ENCODE assay signal across 11 mouse cellular contexts in the genomic region with DNA sequence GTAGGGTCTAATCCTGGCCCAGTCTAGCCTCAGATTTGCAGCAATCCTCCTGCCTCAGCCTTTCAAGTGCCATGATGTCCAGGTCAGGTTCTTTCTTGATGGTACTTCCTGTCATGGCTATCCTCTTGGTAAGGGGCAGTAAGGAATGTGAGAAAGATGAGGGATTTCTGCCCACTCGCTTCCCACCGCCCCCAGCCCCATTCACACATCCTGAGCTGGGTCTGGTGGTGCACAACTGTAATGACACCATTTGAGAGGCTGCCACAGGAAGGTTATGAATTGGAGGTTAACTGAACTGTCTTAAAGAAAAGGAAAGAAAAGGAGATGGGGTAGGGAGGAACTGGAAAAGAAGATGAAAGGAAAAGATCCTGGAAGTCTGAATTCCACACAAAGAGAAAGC. TPM values are rescaled to one million over a fixed set of nuclear protein-coding genes. Genes with fewer than 3 reads are reported as not detected.
DNase-seq lines count a peak whose midpoint lies in the region; ATAC-seq and TF ChIP-seq lines count a peak whose summit lies in the region.
"Had no signal": no experiment of that assay in that cellular context is flagged by ENCODE, and none has a peak within 500 bp of the region (broad histone marks: within the 10 kb centered on the region; RNA-seq: fewer than 3 reads in every experiment).

No protein-coding gene starts in this region.

- no peaks in the 10 kb centered on the region for H3K27me3 ChIP-seq in heart, embryonic 13.5 days (replicated peaks)
- H3K27me3 ChIP-seq in lung, embryonic 16.5 days (ENCODE audit: control insufficient read depth, insufficient read depth, low read depth, low read length) = no peaks in the 10 kb centered on the region
- no peaks in the 10 kb centered on the region for H3K27me3 ChIP-seq in stomach, embryonic 16.5 days (ENCODE audit: control insufficient read depth, insufficient read depth, low read length)

- peak overlapping the region; percentile 29; the same call in 1 of the 2 replicates for H3K27ac ChIP-seq in heart, embryonic 13.5 days (replicated peaks)
- H3K27ac ChIP-seq in lung, embryonic 16.5 days (ENCODE audit: low read length) = peak overlapping the region; percentile 71
- peak overlapping the region; percentile 52 for H3K27ac ChIP-seq in bone marrow, adult 2 months (ENCODE audit: control insufficient read depth, insufficient read depth, low read depth, low read length, poor library complexity)
- peak overlapping the region; percentile 21; the same call in 1 of the 2 replicates for H3K27ac ChIP-seq in stomach, embryonic 16.5 days (ENCODE audit: low read length)

- 85% methylated on average over 2 of the region's 2 CpGs for WGBS in heart, embryonic 13.5 days
- 93% methylated on average over 2 of the region's 2 CpGs for WGBS in lung, embryonic 16.5 days
- WGBS in bone marrow, adult 2 months = 90% methylated on average over 2 of the region's 2 CpGs
- WGBS in stomach, embryonic 16.5 days = 88% methylated on average over 2 of the region's 2 CpGs

- no peaks in the 10 kb centered on the region for H3K36me3 ChIP-seq in heart, embryonic 13.5 days
- H3K36me3 ChIP-seq in lung, embryonic 16.5 days (ENCODE audit: control insufficient read depth, insufficient read depth, low read length) = no peaks in the 10 kb centered on the region
- no peaks in the 10 kb centered on the region for H3K36me3 ChIP-seq in stomach, embryonic 16.5 days (ENCODE audit: control insufficient read depth, insufficient read depth, low read length)

- no peak for ATAC-seq in heart, embryonic 13.5 days (ENCODE audit: extremely low read depth, insufficient number of reproducible peaks, low FRiP score, low TSS enrichment)
- no peak for ATAC-seq in lung, embryonic 16.5 days (ENCODE audit: low read depth)
- ATAC-seq in stomach, embryonic 16.5 days (ENCODE audit: insufficient read depth, low FRiP score) = no peak

- no peak for TF ChIP-seq POLR2A in bone marrow, adult 2 months (IDR thresholded peaks at IDR 0.05; ENCODE audit: borderline replicate concordance, control insufficient read depth, low read depth, low read length)

- no peak overlapping the region for H3K4me2 ChIP-seq in heart, embryonic 13.5 days
- no peak overlapping the region for H3K4me2 ChIP-seq in lung, embryonic 16.5 days (ENCODE audit: low read depth, low read length)
- H3K4me2 ChIP-seq in stomach, embryonic 16.5 days (ENCODE audit: low read depth, low read length) = no peak overlapping the region

- H3K4me1 ChIP-seq in heart, embryonic 13.5 days = peaks cover 40% of the 10 kb centered on the region
- H3K4me1 ChIP-seq in lung, embryonic 16.5 days (replicated peaks; ENCODE audit: control insufficient read depth, insufficient read depth, low read length) = peaks cover 26% of the 10 kb centered on the region
- peaks cover 3% of the 10 kb centered on the region for H3K4me1 ChIP-seq in bone marrow, adult 2 months (ENCODE audit: control insufficient read depth, insufficient read depth, low read length)
- peaks cover 6% of the 10 kb centered on the region for H3K4me1 ChIP-seq in stomach, embryonic 16.5 days (ENCODE audit: control insufficient read depth, insufficient read depth, low read length)

- TF ChIP-seq CTCF in bone marrow, adult 2 months (IDR thresholded peaks at IDR 0.05; ENCODE audit: control insufficient read depth, insufficient read depth, low read length) = no peak

- no peak for DNase-seq in heart, adult 8-10 months (ENCODE audit: low spot score)
- DNase-seq in lung, postnatal 36 days = no peak
- DNase-seq in right cerebral cortex, adult 2 months (ENCODE audit: low spot score in 2 of 2) = no peak
- DNase-seq: adrenal gland, postnatal 25 days; cerebellum, postnatal 10 days; gastrocnemius, postnatal 14 days; midbrain, embryonic 14.5 days had no signal

- H3K9ac ChIP-seq in heart, embryonic 13.5 days = no peak overlapping the region
- no peak overlapping the region for H3K9ac ChIP-seq in lung, embryonic 16.5 days (ENCODE audit: low read length)
- no peak overlapping the region for H3K9ac ChIP-seq in stomach, embryonic 16.5 days (ENCODE audit: low read length)

- no peaks in the 10 kb centered on the region for H3K9me3 ChIP-seq in heart, embryonic 13.5 days
- no peaks in the 10 kb centered on the region for H3K9me3 ChIP-seq in lung, embryonic 16.5 days (ENCODE audit: control insufficient read depth, low read length)
- no peaks in the 10 kb centered on the region for H3K9me3 ChIP-seq in stomach, embryonic 16.5 days (replicated peaks; ENCODE audit: control insufficient read depth, low read length)

- no peak overlapping the region for H3K4me3 ChIP-seq in heart, embryonic 13.5 days
- no peak overlapping the region for H3K4me3 ChIP-seq in lung, embryonic 16.5 days (ENCODE audit: low read length)
- no peak overlapping the region for H3K4me3 ChIP-seq in bone marrow, adult 2 months (replicated peaks; ENCODE audit: control insufficient read depth, low read depth, low read length)
- no peak overlapping the region for H3K4me3 ChIP-seq in stomach, embryonic 16.5 days (replicated peaks; ENCODE audit: low read length)

RNA-seq across cellular contexts. Expression of a gene that starts 52.6 kb away (rescaled TPM):
- polyA plus RNA-seq in heart, embryonic 13.5 days (2015; fragmentation: Nextera tagmentation; extraction: Ambion mirVana) = 12.3 and 13.1 TPM in 2 replicates
- 10 to 100 TPM; 37.9 to 56.9 (median 45.0) TPM for total RNA-seq in heart, adult 8-10 months (2022)
- polyA plus RNA-seq in lung, embryonic 16.5 days (2015; fragmentation: Nextera tagmentation; extraction: Ambion mirVana) = 10.4 and 11.5 TPM in 2 replicates
- polyA plus RNA-seq in bone marrow, adult 2 months (2011; ENCODE audit: insufficient read depth, insufficient read length, low replicate concordance, missing spikeins) = 9.2 and 19.2 TPM in 2 replicates
- polyA plus RNA-seq in stomach, embryonic 16.5 days (2015; fragmentation: Nextera tagmentation; extraction: Ambion mirVana) = 13.1 and 15.2 TPM in 2 replicates

Comparison
In these comparisons a context has a peak if more than half of its experiments do, and no peak if none do; other contexts are left out.
1. H3K27ac ChIP-seq: peak in every context shown above with its lines; median percentile 71 in lung, embryonic 16.5 days; 52 in bone marrow, adult 2 months; 29 in heart, embryonic 13.5 days; 21 in stomach, embryonic 16.5 days.